Mouse (Mus musculus) heart, embryonic 15.5 days (tissue): ENCODE data around the gene Pla2g5. TPM values are rescaled to one million over a fixed set of nuclear protein-coding genes. Genes with fewer than 3 reads are reported as not detected.

Experiments
- ATAC-seq: fragments of 200-750 bp; cut with Nextera tagmentation; replicated peaks from 2 replicates; pipeline ENCODE4 v1.8.0; 2017; ENCODE audit warnings: low read depth, moderate TSS enrichment; ENCODE audit not compliant: insufficient number of reproducible peaks, insufficient read depth, low FRiP score
- H3K27ac ChIP-seq: fragments of 300-500 bp; sonication (generic); 2 replicates; pipeline ENCODE4 v1.5.1; 2015; ENCODE audit warnings: mild to moderate bottlenecking, inconsistent platforms
- H3K27me3 ChIP-seq: fragments of 300-500 bp; sonication (generic); 2 replicates; pipeline ENCODE4 v1.6.1; 2015; ENCODE audit warnings: inconsistent platforms
- H3K36me3 ChIP-seq: fragments of 300-500 bp; sonication (generic); 2 replicates; pipeline ENCODE4 v1.6.1; 2015; ENCODE audit warnings: mild to moderate bottlenecking, inconsistent platforms
- H3K4me1 ChIP-seq: fragments of 300-500 bp; sonication (generic); replicated peaks from 2 replicates; pipeline ENCODE4 v1.6.1; 2015; ENCODE audit warnings: inconsistent platforms
- H3K4me2 ChIP-seq: fragments of 300-500 bp; sonication (generic); 2 replicates; pipeline ENCODE4 v1.6.1; 2015; ENCODE audit warnings: inconsistent platforms, mild to moderate bottlenecking, moderate library complexity
- H3K4me3 ChIP-seq: fragments of 300-500 bp; sonication (generic); 2 replicates; pipeline ENCODE4 v1.5.1; 2015; ENCODE audit warnings: mild to moderate bottlenecking, inconsistent platforms
- H3K9ac ChIP-seq: fragments of 300-500 bp; sonication (generic); 2 replicates; pipeline ENCODE4 v1.6.1; 2015; ENCODE audit warnings: mild to moderate bottlenecking, inconsistent platforms
- H3K9me3 ChIP-seq: fragments of 300-500 bp; sonication (generic); replicated peaks from 2 replicates; pipeline ENCODE4 v1.6.1; 2016; ENCODE audit warnings: inconsistent platforms
- WGBS: fragments of 180-500 bp; shearing (Covaris S2); methylation state at CpG from one replicate; pipeline ENCODE4 v1.1.7; 2015; ENCODE audit warnings: mixed read lengths; 5-methylcytosine and 5-hydroxymethylcytosine counted together
- polyA plus RNA-seq: library from polyadenylated mRNA; unstranded; fragments of >200 nt; fragmentation: Nextera tagmentation; extraction: Ambion mirVana; gene quantifications from 2 replicates; pipeline ENCODE4 v1.2.1, GENCODE M21; 2015

The Pla2g5 gene
- polyA plus RNA-seq, 1 experiment from 2014 or later = 3.6 TPM

GRCm38 (mm10) chr4:138857576-138857975 is 5.7 kb downstream of the Pla2g5 start:
- Histone ChIP-seq H3K27ac (no peak overlapping the region), H3K36me3 (no peaks in the 10 kb centered on the region), H3K9ac (no peak overlapping the region), H3K4me3 (no peak overlapping the region), H3K27me3 (peaks cover 18% of the 10 kb centered on the region; the same call in 1 of the 2 replicates), H3K4me1 (peaks cover 9% of the 10 kb centered on the region; the same call in 1 of the 2 replicates), H3K9me3 (no peaks in the 10 kb centered on the region), H3K4me2 (no peak overlapping the region)
- no peak for ATAC-seq
- WGBS = 75% methylated on average over 10 of the region's 10 CpGs

GRCm38 (mm10) chr4:138856491-138856890 is 6.8 kb downstream of the Pla2g5 start:
- H3K4me3 ChIP-seq = no peak overlapping the region
- no peak for ATAC-seq

GRCm38 (mm10) chr4:138855092-138855632 is 8.1 kb downstream of the Pla2g5 start:
- Histone ChIP-seq H3K9me3 (no peaks in the 10 kb centered on the region), H3K27me3 (peaks cover 28% of the 10 kb centered on the region; the same call in 1 of the 2 replicates), H3K4me3 (no peak overlapping the region), H3K27ac (no peak overlapping the region), H3K4me1 (peaks cover 9% of the 10 kb centered on the region; the same call in 1 of the 2 replicates), H3K36me3 (no peaks in the 10 kb centered on the region), H3K9ac (no peak overlapping the region), H3K4me2 (no peak overlapping the region)
- WGBS = 77% methylated on average over 9 of the region's 9 CpGs
- no peak for ATAC-seq

More at GRCm38 (mm10) chr4:138856491-138856890, 6.8 kb downstream of the Pla2g5 start:
- no peaks in the 10 kb centered on the region for H3K36me3 ChIP-seq
- no peak overlapping the region for H3K4me2 ChIP-seq
- peaks cover 9% of the 10 kb centered on the region; the same call in 1 of the 2 replicates for H3K4me1 ChIP-seq
- 33% methylated on average over 7 of the region's 7 CpGs for WGBS
- no peak overlapping the region for H3K27ac ChIP-seq
- H3K9ac ChIP-seq = no peak overlapping the region
- H3K27me3 ChIP-seq = peaks cover 18% of the 10 kb centered on the region; the same call in 1 of the 2 replicates
- H3K9me3 ChIP-seq = no peaks in the 10 kb centered on the region

GRCm38 (mm10) chr4:138852961-138853360 is 10.3 kb downstream of the Pla2g5 start:
- 66% methylated on average over 6 of the region's 6 CpGs for WGBS

GRCm38 (mm10) chr4:138851463-138851862 is 11.8 kb downstream of the Pla2g5 start:
- Histone ChIP-seq H3K4me3 (no peak overlapping the region), H3K27me3 (0 out of 2 replicates have a peak, but pooled peaks cover 19% of the 10 kb centered on the region), H3K9ac (no peak overlapping the region), H3K4me1 (no peaks in the 10 kb centered on the region), H3K9me3 (no peaks in the 10 kb centered on the region), H3K4me2 (no peak overlapping the region), H3K36me3 (no peaks in the 10 kb centered on the region), H3K27ac (no peak overlapping the region)
- WGBS = 5% methylated on average over 4 of the region's 4 CpGs
- ATAC-seq = no peak

More at GRCm38 (mm10) chr4:138852961-138853360, 10.3 kb downstream of the Pla2g5 start:
- H3K4me1 ChIP-seq = no peaks in the 10 kb centered on the region
- no peak overlapping the region for H3K9ac ChIP-seq
- ATAC-seq = no peak
- H3K36me3 ChIP-seq = no peaks in the 10 kb centered on the region
- H3K9me3 ChIP-seq = no peaks in the 10 kb centered on the region
- no peak overlapping the region for H3K27ac ChIP-seq
- no peak overlapping the region for H3K4me2 ChIP-seq
- H3K4me3 ChIP-seq = no peak overlapping the region
- 0 out of 2 replicates have a peak, but pooled peaks cover 19% of the 10 kb centered on the region for H3K27me3 ChIP-seq

GRCm38 (mm10) chr4:138841386-138841785 is 21.9 kb downstream of the Pla2g5 start:
- no peak for ATAC-seq
- Histone ChIP-seq H3K9me3 (peaks cover 10% of the 10 kb centered on the region; the same call in 1 of the 2 replicates), H3K4me2 (no peak overlapping the region), H3K4me3 (no peak overlapping the region), H3K36me3 (no peaks in the 10 kb centered on the region), H3K4me1 (no peaks in the 10 kb centered on the region), H3K27ac (no peak overlapping the region), H3K9ac (no peak overlapping the region), H3K27me3 (no peaks in the 10 kb centered on the region; the same call in 1 of the 2 replicates)
- 74% methylated on average over 7 of the region's 7 CpGs for WGBS

GRCm38 (mm10) chr4:138840726-138841125 is 22.6 kb downstream of the Pla2g5 start:
- peaks cover 10% of the 10 kb centered on the region; the same call in 1 of the 2 replicates for H3K9me3 ChIP-seq

GRCm38 (mm10) chr4:138839806-138840205 is 23.5 kb downstream of the Pla2g5 start:
- Histone ChIP-seq H3K4me1 (no peaks in the 10 kb centered on the region), H3K36me3 (no peaks in the 10 kb centered on the region), H3K4me2 (no peak overlapping the region), H3K27ac (no peak overlapping the region), H3K27me3 (no peaks in the 10 kb centered on the region; the same call in 1 of the 2 replicates), H3K4me3 (no peak overlapping the region), H3K9ac (no peak overlapping the region), H3K9me3 (peaks cover 5% of the 10 kb centered on the region; the same call in 1 of the 2 replicates)
- no peak for ATAC-seq
- 72% methylated on average over 6 of the region's 6 CpGs for WGBS

More at GRCm38 (mm10) chr4:138840726-138841125, 22.6 kb downstream of the Pla2g5 start:
- Histone ChIP-seq H3K4me3 (no peak overlapping the region), H3K36me3 (no peaks in the 10 kb centered on the region), H3K9ac (no peak overlapping the region), H3K4me2 (no peak overlapping the region), H3K27me3 (no peaks in the 10 kb centered on the region; the same call in 1 of the 2 replicates), H3K27ac (no peak overlapping the region), H3K4me1 (no peaks in the 10 kb centered on the region)
- ATAC-seq = no peak
- 74% methylated on average over 8 of the region's 8 CpGs for WGBS

GRCm38 (mm10) chr4:138827147-138827546 is 36.1 kb downstream of the Pla2g5 start:
- H3K36me3 ChIP-seq = no peaks in the 10 kb centered on the region
- H3K4me3 ChIP-seq = no peak overlapping the region
- no peak overlapping the region for H3K4me2 ChIP-seq
- H3K27ac ChIP-seq = no peak overlapping the region
- H3K9ac ChIP-seq = no peak overlapping the region
- ATAC-seq = no peak
- peaks cover 50% of the 10 kb centered on the region for H3K27me3 ChIP-seq
- peaks cover 7% of the 10 kb centered on the region for H3K4me1 ChIP-seq
- WGBS = 42% methylated on average over 11 of the region's 11 CpGs
- H3K9me3 ChIP-seq = peaks cover 5% of the 10 kb centered on the region; the same call in 1 of the 2 replicates

- Histone ChIP-seq H3K9ac (no peak overlapping the region), H3K4me3 (no peak overlapping the region), H3K9me3 (peaks cover 5% of the 10 kb centered on the region; the same call in 1 of the 2 replicates), H3K4me2 (no peak overlapping the region), H3K27me3 (peaks cover 42% of the 10 kb centered on the region), H3K36me3 (no peaks in the 10 kb centered on the region), H3K27ac (no peak overlapping the region), H3K4me1 (peaks cover 7% of the 10 kb centered on the region)
- ATAC-seq = peak; percentile 62; the same call in 1 of the 2 replicates
- 26% methylated on average over 18 of the region's 18 CpGs for WGBS
Measured at GRCm38 (mm10) chr4:138825751-138826567, 37.3 kb downstream of the Pla2g5 start.

- H3K4me1 ChIP-seq = peaks cover 7% of the 10 kb centered on the region
- 93% methylated on average over 2 of the region's 2 CpGs for WGBS
- no peaks in the 10 kb centered on the region for H3K36me3 ChIP-seq
- peaks cover 41% of the 10 kb centered on the region for H3K27me3 ChIP-seq
- peaks cover 5% of the 10 kb centered on the region; the same call in 1 of the 2 replicates for H3K9me3 ChIP-seq
- ATAC-seq = no peak
- H3K9ac ChIP-seq = no peak overlapping the region
- H3K27ac ChIP-seq = no peak overlapping the region
- no peak overlapping the region for H3K4me2 ChIP-seq
- no peak overlapping the region for H3K4me3 ChIP-seq
Measured at GRCm38 (mm10) chr4:138824660-138825059, 38.6 kb downstream of the Pla2g5 start.
